Mouse (Mus musculus): ENCODE results near the gene Klf7. TPM values are rescaled to one million over a fixed set of nuclear protein-coding genes. Genes with fewer than 3 reads are reported as not detected.

Klf7 gene
- total RNA-seq, 2 experiments from 2014 or later: 153 to 161 TPM

DNA sequence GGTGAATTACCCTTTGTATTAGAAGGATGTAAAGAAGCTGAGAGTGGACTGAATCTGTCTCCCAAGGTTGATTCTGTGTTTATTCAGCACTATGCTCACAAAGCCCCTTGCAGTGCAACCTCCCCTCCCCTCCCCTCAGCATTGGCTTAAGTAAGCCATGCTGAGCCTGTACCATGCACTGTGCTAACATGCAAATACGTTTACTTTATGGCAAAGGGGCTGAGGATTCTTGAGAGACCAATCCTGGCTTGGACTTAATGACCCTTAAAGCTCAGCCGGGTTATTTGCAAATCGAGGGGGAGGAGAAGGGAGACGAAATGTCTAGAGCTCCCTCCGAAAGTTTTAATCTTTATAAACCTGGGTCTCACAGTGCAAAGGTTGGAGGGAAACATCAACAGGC is 16.0 kb downstream of the Klf7 start:
- intact Hi-C loops (cut with DNase I): no loop called here
- no peak for DNase-seq

DNA sequence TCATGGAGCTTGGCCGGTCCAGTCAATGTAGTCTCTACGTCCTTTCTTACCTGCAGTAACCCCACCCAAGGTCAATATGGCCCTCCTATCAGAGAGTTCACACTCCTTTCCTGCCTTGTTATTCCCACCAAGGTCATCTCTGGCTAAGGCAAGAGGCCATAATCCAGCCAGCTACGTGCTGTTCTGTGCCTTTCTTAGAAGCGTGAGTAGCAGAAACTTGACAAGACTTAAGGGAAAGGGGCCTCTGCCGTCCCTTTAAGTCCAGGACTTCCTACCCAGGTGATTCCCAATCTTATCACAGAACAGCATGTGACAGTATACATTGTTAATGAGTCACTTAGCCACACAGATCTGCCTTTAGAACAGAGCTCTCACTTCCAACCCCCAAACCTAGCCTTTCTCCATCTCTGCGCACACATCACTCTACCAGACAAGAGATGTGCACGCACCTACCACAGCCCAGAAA is 16.9 kb downstream of the Klf7 start:
- DNase-seq: no peak
- intact Hi-C loops (cut with DNase I): no loop called here

DNA sequence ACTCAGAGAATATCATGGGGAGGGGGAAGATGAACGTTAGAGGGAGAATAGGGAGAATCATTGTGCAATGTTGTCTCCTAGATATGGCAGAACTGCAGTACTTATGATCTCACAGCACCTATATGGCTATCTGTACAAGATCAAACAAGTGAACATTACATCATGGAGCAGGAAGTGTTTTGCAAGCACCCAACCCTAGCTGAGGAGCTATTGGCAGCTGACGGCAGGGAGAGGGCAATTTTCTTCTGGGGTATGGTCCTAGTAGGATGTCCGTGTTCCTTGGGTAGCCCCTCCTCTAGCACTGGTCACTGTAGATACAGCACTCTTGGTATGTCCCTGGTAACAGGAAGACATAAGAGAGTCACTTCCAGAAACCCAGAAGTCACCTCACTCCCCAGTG is 17.4 kb downstream of the Klf7 start:
- DNase-seq: no peak
- intact Hi-C loops (cut with DNase I): no loop called here

DNA sequence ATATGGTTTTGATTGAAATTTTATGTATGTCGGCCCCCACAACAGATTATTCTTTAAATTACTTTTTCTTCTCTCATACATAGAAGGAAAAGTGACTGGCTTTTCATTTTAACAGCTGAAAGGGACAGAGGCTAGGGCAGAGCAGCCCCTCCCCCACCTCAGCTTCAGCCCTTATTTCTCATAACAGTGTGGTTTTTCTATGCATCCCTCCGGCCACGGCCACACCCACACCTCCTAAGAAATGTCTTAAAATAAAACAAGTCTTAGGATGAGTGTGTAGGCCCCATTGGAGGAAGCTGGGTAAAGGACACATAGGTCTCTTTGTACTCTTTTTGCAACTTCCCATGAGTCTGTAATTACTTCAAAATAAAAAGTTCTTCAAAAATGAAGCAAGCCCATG is 20.8 kb downstream of the Klf7 start:
- intact Hi-C loops (cut with DNase I): no loop called here
- no peak for DNase-seq

DNA sequence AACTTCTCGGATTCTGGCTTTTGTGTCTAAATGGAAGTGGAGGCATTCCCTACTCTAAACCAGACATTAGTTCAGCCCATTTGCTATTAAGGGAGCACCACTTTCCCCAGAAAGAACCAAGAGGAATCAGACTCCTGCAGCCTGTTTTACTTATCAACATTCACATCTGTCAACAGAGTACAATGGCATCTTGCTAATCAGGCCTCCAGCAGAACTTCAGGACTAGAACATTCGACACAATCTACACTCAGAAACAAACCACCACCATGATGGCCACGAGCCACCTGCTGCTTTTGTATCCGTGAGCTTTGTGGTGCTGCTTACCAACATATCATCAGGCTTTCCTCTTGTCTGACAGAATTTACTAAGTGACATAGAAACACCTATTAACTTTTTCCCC is 23.3 kb downstream of the Klf7 start:
- DNase-seq: no peak
- intact Hi-C loops (cut with DNase I): no loop called here

DNA sequence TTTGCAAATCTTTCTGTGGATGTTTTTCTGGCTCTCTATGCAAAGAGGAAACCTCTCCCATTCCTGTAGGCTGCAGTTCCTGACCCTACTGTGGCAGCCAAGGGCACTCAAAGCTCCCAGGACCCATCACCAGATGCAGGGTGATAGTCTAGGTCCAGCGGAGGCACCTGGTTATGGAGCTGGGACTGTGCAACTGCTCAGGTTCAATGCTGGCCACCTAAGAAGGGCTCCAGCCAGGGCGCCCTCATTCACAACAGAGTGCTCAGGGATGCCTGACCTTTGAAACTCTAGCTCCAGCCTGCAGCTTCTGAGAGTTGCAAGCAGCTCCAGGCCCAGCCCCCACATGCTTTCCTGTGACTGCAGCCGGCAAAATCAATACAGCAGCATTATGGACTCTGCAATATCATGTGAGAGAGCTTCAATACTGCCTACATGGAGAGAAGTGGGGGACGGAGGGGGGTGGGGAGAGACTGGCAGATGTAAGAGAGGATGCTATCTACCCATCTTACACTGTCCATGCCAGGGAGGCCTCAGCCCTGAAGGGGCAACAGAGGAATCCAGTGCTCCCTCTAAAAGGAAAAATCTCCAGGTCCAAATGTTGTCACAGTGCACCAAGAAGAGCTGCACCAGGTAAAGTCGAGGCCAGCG is 24.3 kb downstream of the Klf7 start:
- DNase-seq: no peak
- intact Hi-C loops (cut with DNase I): no loop called here

DNA sequence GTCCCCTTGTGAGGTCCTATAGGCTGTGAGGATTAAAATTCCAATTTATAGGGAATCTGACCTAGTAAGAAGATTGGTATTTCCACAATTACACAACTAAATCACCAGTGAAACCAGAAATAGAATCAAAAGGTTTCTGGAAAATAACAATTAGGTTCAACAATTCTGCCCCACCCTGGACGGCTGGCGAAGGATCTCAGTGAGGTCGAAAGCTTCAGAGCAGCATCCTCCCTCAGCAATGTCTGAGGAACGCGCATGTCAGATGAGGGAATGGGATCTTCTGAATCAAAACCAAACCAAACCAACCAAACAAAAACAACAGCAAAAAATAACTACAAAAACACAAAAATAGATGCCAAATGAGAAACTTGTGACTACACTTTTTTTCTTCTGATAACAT is 29.1 kb downstream of the Klf7 start:
- intact Hi-C loops (cut with DNase I): no loop called here
- DNase-seq: no peak

DNA sequence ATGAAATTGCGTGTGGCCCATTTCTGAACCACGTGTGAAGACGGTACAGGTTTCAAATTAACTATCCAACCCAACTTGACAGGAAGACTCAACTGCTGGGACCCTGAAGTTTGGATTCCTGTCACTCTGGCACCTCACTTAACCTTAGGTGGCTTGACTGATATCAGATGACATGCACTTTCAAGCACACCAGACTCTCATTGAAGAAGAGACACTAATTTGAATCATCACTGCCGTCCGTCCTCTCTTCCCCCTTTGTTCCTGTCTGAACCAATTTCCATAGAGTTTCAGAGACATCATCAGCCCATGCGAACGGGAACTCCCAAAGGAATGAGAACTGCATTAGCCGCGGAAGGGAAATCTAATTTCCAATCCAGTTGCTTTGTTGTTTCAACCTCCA is 30.5 kb downstream of the Klf7 start:
- DNase-seq: no peak
- intact Hi-C loops (cut with DNase I): no loop called here

DNA sequence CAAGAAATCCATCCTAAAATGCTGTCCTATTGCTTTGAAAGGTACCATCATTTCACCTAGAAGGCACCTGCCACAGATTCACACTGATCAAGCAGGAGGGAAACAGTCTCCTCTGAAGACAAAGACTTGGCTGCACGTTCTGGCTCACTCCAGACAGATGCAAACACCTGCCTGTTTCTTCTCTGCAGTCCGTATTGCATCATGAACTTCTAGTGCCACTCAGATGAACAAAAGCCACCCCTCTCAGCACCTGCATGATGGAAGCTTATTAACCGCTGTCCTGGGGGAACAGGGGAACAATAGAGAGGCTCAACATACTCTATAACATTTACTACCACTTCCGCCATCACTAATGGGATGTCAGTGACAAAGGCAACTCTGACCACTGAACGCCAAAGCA is 31.5 kb downstream of the Klf7 start:
- DNase-seq: no peak
- intact Hi-C loops (cut with DNase I): no loop called here

DNA sequence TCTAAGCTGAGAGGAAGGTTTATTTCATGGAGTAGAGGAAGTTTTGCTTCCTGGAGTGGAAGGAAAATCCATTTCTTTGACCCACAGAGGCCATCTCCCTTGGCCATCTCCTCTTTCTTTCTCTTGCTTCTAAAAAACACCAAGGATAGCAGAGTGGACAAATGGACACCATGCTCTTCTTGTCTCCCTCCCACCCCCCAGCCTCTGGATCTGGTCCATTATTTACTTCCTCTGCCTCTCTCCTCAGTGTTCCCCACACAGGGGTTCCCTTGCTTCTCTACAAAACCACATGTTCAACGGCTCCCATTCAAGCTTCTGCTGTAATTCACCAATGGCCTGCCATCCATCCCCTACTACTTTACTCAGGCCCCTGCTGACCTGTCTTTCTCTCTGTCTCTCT is 32.4 kb downstream of the Klf7 start:
- no peak for DNase-seq
- intact Hi-C loops (cut with DNase I): no loop called here

DNA sequence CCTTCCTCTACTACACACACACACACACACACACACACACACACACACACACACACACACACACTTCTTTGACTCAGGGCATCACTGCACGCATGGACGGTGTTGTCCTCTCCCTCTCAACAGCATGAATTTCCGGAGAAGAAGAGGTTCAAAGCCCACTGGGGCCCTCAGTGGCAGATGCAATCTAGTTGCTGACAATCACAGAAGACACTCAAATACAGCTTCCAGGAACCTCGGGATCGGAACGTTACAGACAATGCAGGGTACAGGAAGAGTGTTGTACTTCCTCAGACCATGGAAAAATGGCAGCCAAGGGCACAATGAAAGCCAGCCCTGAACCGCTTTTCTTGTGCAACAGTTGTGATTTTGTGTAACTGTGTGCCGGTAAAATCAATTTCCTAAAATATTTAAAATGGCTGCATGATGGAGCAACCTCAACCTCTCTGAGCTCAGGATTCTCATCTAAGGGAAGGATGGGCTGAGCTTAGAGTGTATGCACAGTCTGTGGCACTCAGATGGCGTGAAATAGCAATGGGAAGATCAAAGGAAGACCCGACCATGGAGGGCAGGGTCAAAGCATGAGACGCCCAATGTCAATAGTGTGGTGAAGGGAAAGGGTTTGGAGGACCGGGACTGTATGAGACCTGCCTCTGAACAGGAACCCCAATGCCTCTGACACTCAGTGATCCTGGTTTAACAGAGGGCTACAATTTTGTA is 33.3 kb downstream of the Klf7 start:
- intact Hi-C loops (cut with DNase I): no loop called here
- DNase-seq: peak; percentile 13

DNA sequence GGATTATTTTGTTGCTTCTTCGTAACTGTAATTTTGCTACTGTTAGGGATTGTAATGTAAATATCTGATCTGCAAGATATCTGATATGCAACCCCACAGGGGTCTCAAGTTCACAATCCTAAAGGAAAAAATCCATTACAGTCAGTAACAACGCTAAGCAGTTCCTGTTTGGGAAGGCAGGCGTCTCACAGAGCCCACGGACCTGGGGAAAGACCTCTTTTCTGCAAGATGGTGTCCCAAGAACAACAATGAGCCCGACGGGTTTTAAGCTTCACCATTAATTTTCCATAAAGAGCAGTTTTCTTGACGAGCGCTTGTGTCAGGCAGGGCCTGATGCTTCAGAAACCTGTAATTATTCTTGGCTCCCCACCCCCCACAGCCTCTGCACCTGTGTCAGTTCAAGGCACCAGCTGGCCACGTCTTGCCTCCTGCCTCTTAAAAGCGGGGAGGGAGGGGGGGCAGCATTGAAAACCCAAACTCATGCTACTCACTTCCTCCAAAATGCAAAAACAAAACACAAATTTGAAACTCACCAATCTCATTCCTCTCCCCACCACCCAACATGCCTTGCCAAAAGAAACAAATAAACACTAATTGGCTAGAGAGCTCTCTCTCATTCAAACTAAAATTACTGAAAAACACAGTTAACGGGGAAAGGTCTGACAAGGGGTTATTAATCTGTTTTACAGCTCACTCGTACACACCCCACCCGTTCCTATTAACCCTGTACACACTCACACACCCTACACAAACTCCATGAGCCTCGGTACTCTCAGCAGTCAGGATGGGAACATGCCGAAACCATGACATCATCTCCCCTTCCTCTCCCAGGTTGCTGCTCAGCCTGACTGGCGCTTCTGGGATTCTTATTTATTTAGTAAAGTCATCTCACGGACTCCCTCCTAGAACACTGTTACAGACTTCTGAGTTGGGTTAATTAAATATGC is 34.2 kb downstream of the Klf7 start:
- DNase-seq: peak; percentile 85
- intact Hi-C loops (cut with DNase I): no loop called here

DNA sequence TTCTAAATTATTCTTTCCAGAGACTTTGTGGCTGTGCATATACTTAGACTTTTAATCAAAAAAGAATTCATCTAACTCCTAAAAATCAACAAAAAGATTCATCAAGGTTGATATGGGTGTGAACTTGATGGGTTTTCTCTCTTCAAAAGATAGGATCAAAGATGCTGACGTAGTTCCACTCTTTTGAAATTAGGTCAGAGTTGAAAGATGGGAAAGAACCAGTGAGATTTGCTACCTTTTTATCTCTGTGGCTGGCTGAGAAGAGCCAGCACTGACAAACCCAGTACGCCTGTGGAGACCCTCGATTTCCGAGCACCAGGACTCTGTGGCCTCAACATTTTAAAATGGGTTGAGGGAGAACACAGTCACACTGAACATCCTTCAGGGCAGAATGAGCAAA is 36.2 kb downstream of the Klf7 start:
- no peak for DNase-seq
- intact Hi-C loops (cut with DNase I): no loop called here

DNA sequence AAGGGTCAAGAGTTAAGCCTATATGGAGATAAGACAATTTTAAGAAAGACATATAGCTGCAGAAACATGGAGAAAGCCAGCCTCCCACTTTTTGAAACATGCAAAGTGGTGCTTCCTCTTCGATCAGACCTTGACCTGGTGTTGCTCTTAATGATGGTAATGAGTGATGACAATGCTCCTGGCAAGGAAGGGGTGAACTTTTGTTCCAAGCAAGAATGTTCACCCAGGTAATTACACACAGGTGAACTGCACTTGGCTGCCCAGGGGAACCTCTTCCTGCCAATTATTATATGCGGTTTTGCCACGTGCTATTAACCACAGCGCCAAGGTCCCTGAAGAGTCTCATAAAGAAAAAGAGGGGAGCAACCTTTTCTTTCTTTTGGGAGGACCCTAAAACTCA is 36.7 kb downstream of the Klf7 start:
- intact Hi-C loops (cut with DNase I): no loop called here

DNA sequence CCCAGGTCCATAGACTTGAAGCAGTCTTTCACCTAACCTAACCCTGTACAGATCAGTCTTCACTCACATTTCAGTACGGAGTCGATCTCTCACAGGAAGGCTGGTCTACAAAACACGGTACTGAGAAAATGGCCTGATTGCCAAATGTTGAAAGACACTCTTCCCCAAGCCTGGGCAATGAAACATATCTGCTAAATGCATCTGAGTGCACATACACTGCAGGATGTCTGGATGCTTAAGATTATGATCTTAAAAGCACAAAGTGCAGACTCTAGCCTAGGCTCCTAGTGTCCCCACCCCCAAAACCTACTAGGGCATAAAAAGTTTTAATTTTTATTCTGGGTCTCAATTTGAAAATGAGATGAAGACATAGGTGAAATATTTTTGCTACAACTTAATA is 37.4 kb downstream of the Klf7 start:
- intact Hi-C loops (cut with DNase I): no loop called here
- no peak for DNase-seq

More for the DNA sequence above, 36.7 kb downstream of the Klf7 start:
- no peak for DNase-seq

DNA sequence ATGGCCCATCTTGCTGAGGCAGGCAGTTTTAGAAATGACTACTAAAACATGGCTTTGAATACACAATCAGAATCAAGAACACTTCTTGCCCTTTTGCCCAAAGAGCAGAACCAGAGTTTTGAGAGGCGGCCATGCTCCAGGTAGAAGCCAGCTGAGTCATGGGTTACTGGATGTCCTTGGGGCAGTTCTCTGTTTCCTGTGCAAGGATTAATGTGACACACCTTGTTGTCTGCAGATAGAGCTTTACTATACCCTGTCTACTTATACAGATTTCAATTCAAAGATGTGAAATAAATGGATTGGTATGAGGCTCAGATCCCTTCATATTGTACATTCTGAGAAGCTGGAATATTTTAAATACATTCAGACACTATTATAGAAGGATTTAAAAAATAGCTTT is 40.3 kb downstream of the Klf7 start:
- DNase-seq: no peak
- intact Hi-C loops (cut with DNase I): no loop called here

DNA sequence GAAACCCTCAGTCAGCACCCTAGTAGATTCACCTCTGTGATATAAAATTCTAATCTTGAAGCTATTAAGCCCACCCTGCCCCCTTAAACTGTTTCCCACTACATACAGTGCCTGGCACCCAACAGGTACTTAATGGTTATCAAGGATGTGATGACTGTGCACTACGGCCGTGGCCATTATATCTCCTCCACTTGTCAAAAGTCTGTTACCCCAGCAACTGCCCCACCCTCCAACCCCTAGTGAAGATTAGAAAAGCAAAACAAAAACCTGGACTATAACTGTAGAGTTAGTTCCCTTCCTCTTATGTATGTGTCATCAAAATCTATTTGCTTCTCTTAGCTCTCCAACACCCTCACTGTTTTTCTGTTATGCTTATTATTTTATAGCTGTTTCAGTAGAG is 40.9 kb downstream of the Klf7 start:
- intact Hi-C loops (cut with DNase I): no loop called here
- DNase-seq: no peak

DNA sequence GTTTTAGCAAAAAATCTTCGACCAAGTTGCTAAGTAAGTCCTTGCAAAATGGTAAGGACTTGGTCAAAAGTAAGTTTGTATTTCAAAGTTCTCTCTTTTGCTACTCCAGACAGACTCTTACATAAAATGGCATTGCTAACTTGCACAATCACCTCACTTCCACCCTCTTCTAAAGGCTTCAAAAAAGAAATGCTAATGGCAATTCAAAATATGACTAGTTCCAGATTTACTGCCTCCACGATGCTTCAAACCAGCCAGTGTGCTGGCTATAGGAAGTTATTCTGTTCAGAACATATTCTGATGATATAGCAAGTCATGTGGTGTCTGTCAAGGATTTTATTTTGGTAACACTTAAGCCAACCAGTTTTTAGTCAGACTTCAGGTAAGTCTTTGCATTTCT is 41.8 kb downstream of the Klf7 start:
- no peak for DNase-seq
- intact Hi-C loops (cut with DNase I): no loop called here

DNA sequence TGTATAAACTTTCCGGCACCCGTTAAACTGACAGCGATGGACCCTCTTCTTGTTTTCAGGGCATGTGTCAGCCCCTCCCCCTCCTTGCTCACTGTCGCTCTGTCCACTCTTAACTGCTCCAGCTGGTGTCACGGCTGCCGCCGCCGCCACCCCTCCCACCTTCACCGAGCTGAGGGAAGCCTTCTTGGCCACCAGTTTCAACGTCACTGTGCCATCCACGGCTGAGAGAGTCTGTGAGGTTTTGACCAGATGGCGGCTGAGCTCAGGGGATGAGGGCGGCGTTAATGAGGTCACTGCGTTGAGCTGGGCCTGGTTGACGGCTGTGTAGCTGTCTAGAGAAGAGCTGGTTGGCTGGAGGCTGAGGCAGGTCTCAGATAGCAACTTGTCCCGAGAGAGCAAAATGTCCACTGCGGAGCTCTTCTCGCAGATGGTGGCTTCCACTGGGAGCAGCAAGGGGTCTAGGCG is 43.3 kb downstream of the Klf7 start:
- peak; percentile 86 for DNase-seq
- intact Hi-C loops (cut with DNase I): no loop called here

DNA sequence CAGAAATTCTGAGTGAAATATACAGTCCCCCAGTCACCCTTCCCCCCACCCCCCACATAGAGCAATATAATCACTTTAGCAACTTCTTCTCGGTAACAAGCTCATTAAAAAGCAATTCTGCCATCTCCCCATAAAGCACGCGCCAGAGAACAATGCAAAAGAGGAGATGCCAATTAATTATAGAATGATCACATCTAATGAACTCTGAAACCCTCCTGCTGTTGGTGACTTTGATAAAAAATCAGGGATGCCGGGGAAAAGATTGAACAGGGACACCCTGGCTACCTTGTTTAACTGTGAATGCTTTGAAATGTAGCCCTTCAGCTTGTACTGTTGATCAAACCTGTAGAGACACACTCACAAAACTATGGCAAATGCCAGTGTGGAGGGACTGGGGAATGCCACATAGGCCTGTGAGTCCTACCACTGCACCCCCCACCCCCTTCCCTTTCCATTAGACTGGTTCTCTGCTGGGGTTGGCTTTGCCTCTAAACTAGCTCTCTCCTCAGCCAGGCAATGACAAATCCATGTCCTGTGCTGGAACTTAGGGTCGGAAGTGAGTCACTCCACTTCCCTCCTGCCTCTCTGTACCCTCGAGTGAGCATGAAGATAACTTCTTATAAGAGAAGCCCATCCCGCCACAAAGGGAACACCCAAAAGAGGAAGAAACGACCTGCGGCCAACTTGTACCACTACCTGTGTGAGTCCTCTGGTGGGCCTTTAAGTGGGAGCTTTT is 43.9 kb downstream of the Klf7 start:
- intact Hi-C loops (cut with DNase I): no loop called here
- DNase-seq: peak; percentile 24

DNA sequence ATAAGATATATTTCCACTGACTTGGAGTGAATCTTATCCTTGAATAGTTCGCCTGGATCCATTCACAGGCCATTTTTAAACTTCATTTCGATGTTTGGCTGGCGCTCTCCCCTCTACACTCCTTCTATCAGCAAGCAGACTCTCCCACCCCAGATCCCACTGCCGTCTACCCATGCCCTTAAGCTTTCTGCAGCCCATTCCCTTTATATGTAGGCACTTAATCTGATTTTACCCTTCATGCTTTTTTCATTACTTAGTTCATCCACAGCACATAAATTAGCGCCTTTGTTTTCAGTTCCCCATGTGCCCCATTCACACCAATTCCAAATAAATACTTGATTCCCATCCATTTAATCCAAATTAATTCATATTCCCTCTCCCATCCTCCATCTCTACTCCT is 48.0 kb downstream of the Klf7 start:
- intact Hi-C loops (cut with DNase I): no loop called here

More for the DNA sequence above, 48.0 kb downstream of the Klf7 start:
- DNase-seq: no peak

Measured in left cerebral cortex, postnatal 4 days (tissue).